8 mouse cellular contexts compared by ENCODE assay signal in genomic region chr17:58587946-58588345, GRCm38 (mm10).
A peak's percentile ranks its signal among the peaks of the same experiment; 100 is the strongest.
DNase-seq lines count a peak whose midpoint lies in the region; ATAC-seq and TF ChIP-seq lines count a peak whose summit lies in the region.

No protein-coding gene starts in this region.

- no peaks in the 10 kb centered on the region for H3K9me3 ChIP-seq in hindbrain, embryonic 14.5 days (ENCODE audit: control insufficient read depth, low read length)
- H3K9me3 ChIP-seq in hindbrain, embryonic 16.5 days (ENCODE audit: control insufficient read depth, low read length) = no peaks in the 10 kb centered on the region

- H3K27ac ChIP-seq in hindbrain, embryonic 14.5 days = no peak overlapping the region
- H3K27ac ChIP-seq in hindbrain, embryonic 16.5 days (ENCODE audit: low read depth, low read length) = no peak overlapping the region

- peak; percentile 75 for DNase-seq in hindbrain, embryonic 14.5 days (ENCODE audit: low spot score)
- DNase-seq in 416B (ENCODE audit: low read depth) = peak; percentile 53
- no peak for DNase-seq in Patski (ENCODE audit: low read depth, low spot score)
- peak; percentile 18 for DNase-seq in hindlimb bud, embryonic 11.5 days (ENCODE audit: extremely low spot score, low read depth, low spot score)
- no peak for DNase-seq in urinary bladder, postnatal 10 days (ENCODE audit: low spot score)

- no peak for ATAC-seq in hindbrain, embryonic 14.5 days (ENCODE audit: low FRiP score)
- no peak for ATAC-seq in hindbrain, embryonic 16.5 days
- no peak for ATAC-seq in Patski
- ATAC-seq in activated CD4-positive, CD25-positive, alpha-beta regulatory T cell, adult 4 months = no peak
- ATAC-seq in megakaryocyte, adult 5-6 weeks (ENCODE audit: poor library complexity, severe bottlenecking) = no peak

- in situ Hi-C loops in Patski (cut with MboI; ENCODE audit: low pct_unique_long_range_greater_than_20kb) = loop anchor here (5.0 kb wide), 1 partner anchor 234 kb away; no protein-coding TSS in a partner anchor

- H3K4me3 ChIP-seq in hindbrain, embryonic 14.5 days (replicated peaks; ENCODE audit: low read length) = no peak overlapping the region
- no peak overlapping the region for H3K4me3 ChIP-seq in hindbrain, embryonic 16.5 days (ENCODE audit: low read length)

- no peak overlapping the region for H3K9ac ChIP-seq in hindbrain, embryonic 14.5 days
- no peak overlapping the region for H3K9ac ChIP-seq in hindbrain, embryonic 16.5 days (ENCODE audit: low read depth, low read length)

- peak; percentile 64 for TF ChIP-seq CTCF in Patski (IDR thresholded peaks at IDR 0.05)

- CTCF ChIA-PET in Patski (lab: Charles Lee) = interaction anchor here (0.8 to 1.5 kb wide), 6 partner anchors 16 to 312 kb away, joined by 3 to 5 read pairs (median 3); no protein-coding TSS in a partner anchor

- H3K36me3 ChIP-seq in hindbrain, embryonic 14.5 days (replicated peaks; ENCODE audit: control insufficient read depth, insufficient read depth) = no peaks in the 10 kb centered on the region
- H3K36me3 ChIP-seq in hindbrain, embryonic 16.5 days (ENCODE audit: control insufficient read depth, insufficient read depth, low read length) = no peaks in the 10 kb centered on the region

- 63% methylated on average over 2 of the region's 2 CpGs for WGBS in hindbrain, embryonic 14.5 days
- 63% methylated on average over 2 of the region's 2 CpGs for WGBS in hindbrain, embryonic 16.5 days

- no peaks in the 10 kb centered on the region for H3K4me1 ChIP-seq in hindbrain, embryonic 14.5 days (replicated peaks; ENCODE audit: control insufficient read depth, insufficient read depth, low read length)
- H3K4me1 ChIP-seq in hindbrain, embryonic 16.5 days (ENCODE audit: control insufficient read depth, insufficient read depth, low read depth, low read length) = no peaks in the 10 kb centered on the region

- POLR2A ChIA-PET in Patski (lab: Charles Lee) = no interaction called here

- H3K27me3 ChIP-seq in hindbrain, embryonic 14.5 days (ENCODE audit: control insufficient read depth, insufficient read depth, low read length) = no peaks in the 10 kb centered on the region
- H3K27me3 ChIP-seq in hindbrain, embryonic 16.5 days (replicated peaks; ENCODE audit: control insufficient read depth, insufficient read depth, low read length) = no peaks in the 10 kb centered on the region
- no peaks in the 10 kb centered on the region for H3K27me3 ChIP-seq in Patski

- no peak overlapping the region for H3K4me2 ChIP-seq in hindbrain, embryonic 14.5 days (replicated peaks)
- no peak overlapping the region for H3K4me2 ChIP-seq in hindbrain, embryonic 16.5 days (ENCODE audit: low read length)

Comparison
In these comparisons a context has a peak if more than half of its experiments do, and no peak if none do; other contexts are left out.
1. DNase-seq: peak in hindbrain, embryonic 14.5 days (single experiment), 416B (single experiment) and hindlimb bud, embryonic 11.5 days (single experiment); none in Patski (single experiment) and urinary bladder, postnatal 10 days (single experiment).